Mouse (Mus musculus) liver, embryonic 14.5 days (tissue): Measurements from ENCODE around the gene Unc13b.

Experiments used
- CTCF ChIP-seq: IDR thresholded peaks from 2 replicates; pipeline ENCODE4 v1.5.1; 2016; ENCODE audit warnings: antibody characterized with exemption, low read depth, control low read depth
- EP300 ChIP-seq: IDR thresholded peaks from 2 replicates; pipeline ENCODE4 v1.6.1; 2016; ENCODE audit warnings: antibody characterized with exemption, low read depth

DNA sequence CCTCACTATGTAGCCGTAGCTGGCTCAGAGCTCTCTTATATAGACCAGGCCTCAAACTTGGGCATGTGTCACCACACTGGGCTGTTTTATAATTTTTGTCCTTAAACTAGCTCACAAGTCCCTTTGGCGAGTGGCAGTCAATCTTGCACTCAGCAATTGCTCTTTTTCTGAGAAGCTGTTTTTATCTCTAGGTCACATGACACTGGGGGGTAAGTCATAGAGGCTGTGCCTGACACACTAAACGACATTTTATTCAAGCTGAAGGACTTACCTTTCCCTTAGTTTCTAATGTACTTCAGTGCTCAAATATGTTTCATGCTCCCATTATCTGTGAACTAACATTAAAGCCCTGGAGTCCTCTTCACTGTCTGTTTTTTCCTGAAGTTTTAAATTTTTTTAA is 104.5 kb downstream of the Unc13b start:
- TF ChIP-seq CTCF (no peak), EP300 (no peak)
